Mouse (Mus musculus): ENCODE measurements around the gene Clip1. TPM values are rescaled to one million over a fixed set of nuclear protein-coding genes. Genes with fewer than 3 reads are reported as not detected.
A peak's percentile ranks its signal among the peaks of the same experiment; 100 is the strongest.

The Clip1 gene
- total and polyA plus RNA-seq, 3 experiments: 13.3 to 23.0 TPM; not detected in 1

- Histone ChIP-seq H3K27me3 (ENCODE audit: control insufficient read depth in 1 of 2, insufficient read depth in 2 of 2, low read length in 2 of 2) (no peaks in the 10 kb centered on the region), H3K9me3 (replicated peaks; ENCODE audit: insufficient read depth, low read length) (no peaks in the 10 kb centered on the region), H3K79me2 (ENCODE audit: control insufficient read depth, insufficient read depth, low read length, poor library complexity) (no peaks in the 10 kb centered on the region; the same call in 1 of the 2 replicates), H3K4me3 (ENCODE audit: control insufficient read depth in 1 of 2, insufficient read depth in 1 of 2, low read depth in 2 of 2, low read length in 2 of 2) (no peak overlapping the region), H3K9ac (ENCODE audit: control insufficient read depth, low read depth, low read length, poor library complexity, severe bottlenecking) (no peak overlapping the region), H3K27ac (ENCODE audit: control insufficient read depth, low read depth, low read length) (no peak overlapping the region), H3K4me1 (ENCODE audit: control insufficient read depth in 1 of 2, insufficient read depth in 2 of 2, low read length in 2 of 2) (peaks cover 0 to 2% of the 10 kb centered on the region in 2 experiments; a peak in 2 of 4 replicates), H3K36me3 (ENCODE audit: control insufficient read depth in 1 of 2, insufficient read depth in 2 of 2, low read length in 2 of 2) (peaks cover 0 to 45% of the 10 kb centered on the region in 2 experiments; a peak in 2 of 4 replicates)
- no peak for TF ChIP-seq POLR2A (IDR thresholded peaks at IDR 0.05; ENCODE audit: control insufficient read depth in 1 of 2, insufficient read depth in 1 of 2, low read depth in 1 of 2, low read length in 2 of 2, poor library complexity in 1 of 2)
- no peak for TF ChIP-seq HCFC1 (IDR thresholded peaks at IDR 0.05; ENCODE audit: low read depth, low read length)
- no peak for TF ChIP-seq TBP (IDR thresholded peaks at IDR 0.05; ENCODE audit: low read depth, low read length)
- DNase-seq (ENCODE audit: low read depth, low spot score): no peak
Observed at GRCm38 (mm10) chr5:123709571-123709970, 25.2 kb upstream of the Clip1 start.

- H3K27ac ChIP-seq (ENCODE audit: control insufficient read depth, low read depth, low read length): no peak overlapping the region
- no peak overlapping the region for H3K4me3 ChIP-seq (ENCODE audit: control insufficient read depth in 1 of 2, insufficient read depth in 1 of 2, low read depth in 2 of 2, low read length in 2 of 2)
- H3K9me3 ChIP-seq (replicated peaks; ENCODE audit: insufficient read depth, low read length): no peaks in the 10 kb centered on the region
- H3K36me3 ChIP-seq (ENCODE audit: control insufficient read depth in 1 of 2, insufficient read depth in 2 of 2, low read length in 2 of 2): peaks cover 0 to 49% of the 10 kb centered on the region in 2 experiments; a peak in 2 of 4 replicates
- DNase-seq (ENCODE audit: low read depth, low spot score): no peak
- no peak overlapping the region for H3K9ac ChIP-seq (ENCODE audit: control insufficient read depth, low read depth, low read length, poor library complexity, severe bottlenecking)
- TF ChIP-seq CHD1 (IDR thresholded peaks at IDR 0.05; ENCODE audit: low read depth, low read length): no peak
- no peak for TF ChIP-seq SIN3A (IDR thresholded peaks at IDR 0.05; ENCODE audit: low read length)
- no peak for TF ChIP-seq MYB (IDR thresholded peaks at IDR 0.05; ENCODE audit: low read depth, low read length)
- no peak for TF ChIP-seq ZNF384 (IDR thresholded peaks at IDR 0.05; ENCODE audit: low read depth, low read length)
- no peak for TF ChIP-seq MAFK (IDR thresholded peaks at IDR 0.05; ENCODE audit: borderline replicate concordance, low read depth, low read length)
- TF ChIP-seq ETS1 (IDR thresholded peaks at IDR 0.05; ENCODE audit: low read depth, low read length): no peak
- TF ChIP-seq POLR2AphosphoS5 (IDR thresholded peaks at IDR 0.05; ENCODE audit: borderline replicate concordance, low read depth, low read length): no peak
- TF ChIP-seq JUND (IDR thresholded peaks at IDR 0.05; ENCODE audit: low read depth, low read length): no peak
- no peaks in the 10 kb centered on the region for H3K27me3 ChIP-seq (ENCODE audit: control insufficient read depth in 1 of 2, insufficient read depth in 2 of 2, low read length in 2 of 2)
- H3K79me2 ChIP-seq (ENCODE audit: control insufficient read depth, insufficient read depth, low read length, poor library complexity): no peaks in the 10 kb centered on the region; the same call in 1 of the 2 replicates
- no peaks in the 10 kb centered on the region; a peak in 1 of 4 replicates for H3K4me1 ChIP-seq (ENCODE audit: control insufficient read depth in 1 of 2, insufficient read depth in 2 of 2, low read length in 2 of 2)
Observed at GRCm38 (mm10) chr5:123708598-123708997, 24.2 kb upstream of the Clip1 start.

- no peaks in the 10 kb centered on the region for H3K79me2 ChIP-seq (ENCODE audit: control insufficient read depth, insufficient read depth, low read length, poor library complexity)
- H3K27me3 ChIP-seq (ENCODE audit: control insufficient read depth in 1 of 2, insufficient read depth in 2 of 2, low read length in 2 of 2): no peaks in the 10 kb centered on the region
- no peaks in the 10 kb centered on the region for H3K9me3 ChIP-seq (replicated peaks; ENCODE audit: insufficient read depth, low read length)
- no peaks in the 10 kb centered on the region for H3K4me1 ChIP-seq (ENCODE audit: control insufficient read depth in 1 of 2, insufficient read depth in 2 of 2, low read length in 2 of 2)
- TF ChIP-seq ZNF384 (IDR thresholded peaks at IDR 0.05; ENCODE audit: low read depth, low read length) (no peak), MYC (IDR thresholded peaks at IDR 0.05; ENCODE audit: low read depth, low read length) (no peak), POLR2AphosphoS2 (IDR thresholded peaks at IDR 0.05; ENCODE audit: low read length) (no peak), ZC3H11A (IDR thresholded peaks at IDR 0.05; ENCODE audit: low read depth, low read length) (no peak), USF1 (IDR thresholded peaks at IDR 0.05; ENCODE audit: low read depth, low read length) (no peak), ZKSCAN1 (IDR thresholded peaks at IDR 0.05; ENCODE audit: low read depth, low read length) (no peak), MXI1 (IDR thresholded peaks at IDR 0.05; ENCODE audit: low read depth, low read length) (no peak), POLR2A (IDR thresholded peaks at IDR 0.05; ENCODE audit: control insufficient read depth in 1 of 2, insufficient read depth in 1 of 2, low read depth in 1 of 2, low read length in 2 of 2, poor library complexity in 1 of 2) (no peak), GATA1 (IDR thresholded peaks at IDR 0.05; ENCODE audit: low read depth, low read length) (no peak), SMC3 (IDR thresholded peaks at IDR 0.05; ENCODE audit: low read depth, low read length) (no peak), TAL1 (IDR thresholded peaks at IDR 0.05; ENCODE audit: low read length) (no peak)
- no peak overlapping the region for H3K27ac ChIP-seq (ENCODE audit: control insufficient read depth, low read depth, low read length)
- H3K4me3 ChIP-seq (ENCODE audit: control insufficient read depth in 1 of 2, insufficient read depth in 1 of 2, low read depth in 2 of 2, low read length in 2 of 2): no peak overlapping the region
- DNase-seq (ENCODE audit: low read depth, low spot score): peak; percentile 29
- H3K9ac ChIP-seq (ENCODE audit: control insufficient read depth, low read depth, low read length, poor library complexity, severe bottlenecking): no peak overlapping the region
- H3K36me3 ChIP-seq (ENCODE audit: control insufficient read depth in 1 of 2, insufficient read depth in 2 of 2, low read length in 2 of 2): peaks cover 0 to 39% of the 10 kb centered on the region in 2 experiments; a peak in 2 of 4 replicates
Observed at GRCm38 (mm10) chr5:123700625-123701024, 16.2 kb upstream of the Clip1 start.

All from MEL (cell line).